Mouse (Mus musculus): ENCODE measurements around the gene Pmpcb.
A peak's percentile ranks its signal among the peaks of the same experiment; 100 is the strongest.
"Not testable (repeated sequence)": the region's sequence is repeated elsewhere in the genome, so short reads cannot be mapped to it uniquely, and the experiment has no call there.

Gene Pmpcb

GRCm38 (mm10) chr5:21736956-21737585 lies at the start of gene Pmpcb:
Gene Pmpcb, plus strand, starts transcription at chr5:21737141.
- peak; percentile 87 to 90 for DNase-seq (ENCODE audit: low spot score in 2 of 2)

- DNase-seq (ENCODE audit: low spot score in 2 of 2) = no peak
Observed at GRCm38 (mm10) chr5:21692230-21692629, 44.7 kb upstream of the Pmpcb start.

DNA sequence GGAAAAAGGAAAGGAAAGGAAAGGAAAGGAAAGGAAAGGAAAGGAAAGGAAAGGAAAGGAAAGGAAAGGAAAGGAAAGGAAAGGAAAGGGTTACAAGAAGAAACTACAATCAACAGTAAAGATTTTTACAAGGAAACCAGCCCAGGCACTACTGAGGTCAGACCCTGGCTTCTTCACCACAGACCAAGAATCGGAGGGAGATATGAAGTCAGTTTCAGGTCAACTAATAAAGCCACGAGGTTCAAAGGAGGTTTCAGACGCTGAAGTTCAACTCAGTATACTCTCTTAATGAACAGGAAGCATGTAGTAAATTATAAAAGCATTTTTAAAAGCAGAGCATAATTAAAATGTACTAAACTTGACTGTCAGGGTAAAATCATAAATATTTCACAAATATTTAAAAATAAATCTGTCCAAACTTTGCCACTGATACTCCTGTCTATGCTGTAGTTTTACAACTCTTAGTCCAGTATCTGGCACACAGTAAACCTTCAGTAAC lies 43.5 kb upstream of the Pmpcb start:
- no peak for DNase-seq (ENCODE audit: low spot score in 2 of 2)

GRCm38 (mm10) chr5:21694854-21695490 lies 42.0 kb upstream of the Pmpcb start:
- DNase-seq (ENCODE audit: low spot score in 2 of 2) = no peak

- DNase-seq (ENCODE audit: low spot score in 2 of 2) = not testable (repeated sequence)
Observed at GRCm38 (mm10) chr5:21699555-21699954, 37.4 kb upstream of the Pmpcb start.

- DNase-seq (ENCODE audit: low spot score in 2 of 2) = no peak
Observed at GRCm38 (mm10) chr5:21700272-21700821, 36.6 kb upstream of the Pmpcb start.

DNA sequence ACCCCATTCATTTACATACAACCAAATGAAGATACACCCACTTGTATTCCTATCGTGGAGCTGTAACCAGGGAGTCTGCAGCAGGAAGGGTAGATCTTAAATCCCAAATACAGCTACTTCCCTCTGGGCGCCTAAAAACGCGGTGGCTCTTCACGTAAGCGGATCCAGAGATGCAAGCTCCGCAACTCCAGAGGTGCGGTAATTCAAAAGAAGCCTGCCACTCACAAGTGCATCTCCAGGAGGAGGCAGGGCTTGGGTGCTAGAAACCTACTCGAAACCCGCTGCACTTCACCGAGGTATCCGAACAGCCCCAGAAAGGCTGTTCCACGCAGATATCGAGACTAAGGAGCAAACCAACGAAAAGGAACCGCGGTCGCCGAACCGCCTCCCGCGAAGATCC lies 36.0 kb upstream of the Pmpcb start:
- no peak for DNase-seq (ENCODE audit: low spot score in 2 of 2)

DNA sequence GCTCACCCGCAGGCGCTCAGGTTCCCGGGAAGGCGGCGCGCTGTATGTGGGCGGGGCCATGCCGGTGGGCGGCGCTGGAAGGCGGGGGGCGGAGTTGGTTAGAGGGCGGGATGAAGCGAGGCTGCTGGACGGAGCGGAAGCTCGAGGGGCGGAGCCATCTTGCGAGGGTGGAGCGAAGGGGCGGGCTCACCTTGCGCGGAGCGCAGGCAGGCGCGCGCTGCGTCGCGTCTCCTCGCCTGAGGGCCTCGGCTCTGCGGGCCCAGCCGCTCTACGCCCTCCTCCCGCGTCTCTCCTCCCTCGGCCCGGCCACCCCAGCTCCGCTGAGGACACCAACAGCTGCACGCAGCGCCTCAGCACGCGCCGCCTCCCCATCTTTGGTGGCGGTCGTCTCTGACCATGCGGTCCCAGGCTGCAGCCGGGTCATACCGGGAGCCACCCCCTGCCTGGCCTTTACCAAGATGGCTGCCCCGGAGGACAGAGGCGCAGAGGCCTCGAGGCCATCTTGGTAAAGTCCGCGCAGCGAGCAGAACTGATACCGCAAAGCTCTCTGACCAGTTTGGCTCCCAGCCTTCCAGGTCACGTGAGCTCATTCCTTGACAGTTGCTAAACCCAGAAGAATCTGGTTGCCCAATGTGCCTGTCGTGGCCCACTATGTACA lies 35.5 kb upstream of the Pmpcb start, which contains the start of gene Napepld:
TSS of gene Napepld (minus strand) at position 46 of the 658 bp plus-strand sequence.
- peak; percentile 99 to 100 for DNase-seq (ENCODE audit: low spot score in 2 of 2)

DNA sequence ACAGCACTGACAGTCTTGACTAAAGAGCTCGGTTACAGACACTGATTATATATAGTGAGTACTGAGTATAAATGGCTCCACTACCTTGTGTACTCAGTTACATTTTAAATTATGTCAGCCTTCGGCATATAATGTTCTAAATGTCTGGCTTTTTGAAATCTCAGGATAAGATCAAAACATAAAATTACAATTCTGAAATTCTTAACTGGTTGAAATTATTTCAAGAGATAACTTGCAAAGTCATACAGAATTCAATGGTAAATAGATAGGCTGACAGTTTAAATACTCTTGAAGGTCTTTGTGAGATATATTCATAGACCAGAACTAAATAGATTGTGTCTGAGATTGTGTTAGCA lies 35.0 kb upstream of the Pmpcb start:
- no peak for DNase-seq (ENCODE audit: low spot score in 2 of 2)

- no peak for DNase-seq (ENCODE audit: low spot score in 2 of 2)
Observed at GRCm38 (mm10) chr5:21702873-21703475, 34.0 kb upstream of the Pmpcb start.

- no peak for DNase-seq (ENCODE audit: low spot score in 2 of 2)
Observed at GRCm38 (mm10) chr5:21703708-21704107, 33.2 kb upstream of the Pmpcb start.

GRCm38 (mm10) chr5:21706546-21706945 lies 30.4 kb upstream of the Pmpcb start:
- no peak for DNase-seq (ENCODE audit: low spot score in 2 of 2)

- not testable (repeated sequence) for DNase-seq (ENCODE audit: low spot score in 2 of 2)
Observed at GRCm38 (mm10) chr5:21708011-21708410, 28.9 kb upstream of the Pmpcb start.

GRCm38 (mm10) chr5:21712127-21712715 lies 24.7 kb upstream of the Pmpcb start:
- DNase-seq (ENCODE audit: low spot score in 2 of 2) = no peak

DNA sequence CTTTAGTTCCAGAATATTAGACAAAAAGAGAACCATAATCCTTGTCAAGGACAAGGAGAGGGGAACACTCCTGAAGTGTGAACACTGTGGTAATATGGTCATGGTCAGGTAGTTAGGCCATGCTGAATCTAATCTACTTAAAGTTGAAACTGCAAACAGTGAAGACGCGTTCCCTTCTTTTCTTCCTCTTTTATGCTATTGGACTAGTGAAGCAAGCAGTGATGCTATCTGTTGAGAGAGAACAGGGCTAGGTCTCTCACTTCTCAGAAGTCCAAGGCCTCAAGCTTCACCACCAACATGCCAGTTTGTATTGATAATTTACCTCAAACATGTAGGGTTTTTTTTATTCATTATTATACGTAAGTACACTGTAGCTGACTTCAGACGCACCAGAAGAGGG lies 22.5 kb upstream of the Pmpcb start:
- no peak for DNase-seq (ENCODE audit: low spot score in 2 of 2)

DNA sequence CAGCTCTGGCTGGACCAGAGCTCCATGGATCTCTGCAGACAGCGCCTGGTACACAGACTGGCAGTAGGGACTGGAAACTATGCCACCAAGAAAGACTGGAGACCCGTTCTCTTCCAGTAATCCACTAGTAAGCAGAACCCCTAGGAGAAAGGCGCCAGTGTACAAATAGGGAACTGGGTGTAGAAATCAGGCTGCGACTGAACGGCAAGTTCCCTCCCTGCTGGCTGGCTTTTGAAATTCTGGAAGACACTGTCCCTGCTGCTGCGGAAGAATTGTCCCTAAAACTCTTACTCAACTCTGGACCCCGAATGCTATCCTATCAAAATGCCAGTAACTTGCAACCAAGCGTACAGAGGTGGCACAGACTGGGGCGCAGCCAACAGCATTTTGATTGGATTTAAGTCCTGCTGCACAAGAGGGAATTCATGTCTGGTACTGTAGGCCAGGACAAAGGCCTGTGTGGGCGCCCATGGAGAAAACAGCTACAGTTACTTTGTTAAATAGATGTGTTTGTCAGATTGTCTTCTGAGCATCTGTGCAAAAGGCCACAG lies 19.7 kb upstream of the Pmpcb start:
- DNase-seq (ENCODE audit: low spot score in 2 of 2) = no peak

DNA sequence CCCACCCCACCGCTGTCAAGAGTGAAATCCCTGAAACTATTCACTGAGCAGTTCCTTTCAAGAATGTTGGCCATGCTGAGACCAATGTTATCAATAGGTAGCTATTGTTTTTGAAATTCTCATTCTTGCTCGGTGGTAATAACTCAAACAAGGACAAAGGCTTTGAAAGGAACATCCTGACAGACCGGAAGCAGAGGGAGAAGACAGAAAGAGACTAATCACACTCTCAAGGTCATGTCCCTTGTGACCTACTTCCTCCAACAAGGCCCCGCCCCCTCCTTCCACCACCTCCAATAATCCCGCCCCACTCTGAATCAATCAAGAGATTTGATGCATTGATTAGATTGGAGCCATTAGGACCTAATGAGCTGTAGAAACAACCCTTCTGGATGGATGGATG lies 18.4 kb upstream of the Pmpcb start:
- no peak for DNase-seq (ENCODE audit: low spot score in 2 of 2)

GRCm38 (mm10) chr5:21719209-21719608 lies 17.7 kb upstream of the Pmpcb start:
- no peak for DNase-seq (ENCODE audit: low spot score in 2 of 2)

GRCm38 (mm10) chr5:21724427-21724826 lies 12.5 kb upstream of the Pmpcb start:
- no peak for DNase-seq (ENCODE audit: low spot score in 2 of 2)

- DNase-seq (ENCODE audit: low spot score in 2 of 2) = no peak
Observed at GRCm38 (mm10) chr5:21724872-21725271, 12.1 kb upstream of the Pmpcb start.

DNA sequence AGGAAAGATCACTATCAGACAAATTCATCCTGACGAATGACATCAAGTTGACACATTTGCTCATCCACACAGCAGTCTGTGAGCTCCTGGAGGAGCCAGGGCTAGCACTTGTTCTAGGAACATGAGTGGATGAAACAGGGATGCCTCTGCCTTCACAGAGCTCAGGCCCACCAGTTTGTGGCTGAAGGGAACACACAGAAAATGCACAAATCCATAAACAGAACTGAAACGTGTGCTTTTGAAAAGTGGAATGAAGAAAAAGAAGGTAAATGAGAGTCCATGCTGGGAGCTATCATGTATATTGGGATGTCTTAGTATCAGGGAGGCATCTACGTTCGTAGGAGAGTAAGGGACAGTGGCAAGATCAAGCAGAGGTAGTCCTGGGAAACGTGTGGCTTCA lies 7.8 kb upstream of the Pmpcb start:
- DNase-seq (ENCODE audit: low spot score in 2 of 2) = no peak

All from spleen, postnatal 10 days (tissue).